Mouse (Mus musculus) myocyte (in vitro differentiated cells): Measurements from ENCODE around the gene Prps2. TPM values are rescaled to one million over a fixed set of nuclear protein-coding genes. Genes with fewer than 3 reads are reported as not detected.

Source experiments
- H3K27me3 ChIP-seq: one replicate; pipeline ENCODE4 v1.6.1; 2011; ENCODE audit not compliant: control insufficient read depth, insufficient read depth, insufficient read length
- H3K36me3 ChIP-seq: one replicate; pipeline ENCODE4 v1.6.1; 2011; ENCODE audit not compliant: control insufficient read depth, insufficient read depth
- H3K4me2 ChIP-seq: one replicate; pipeline ENCODE4 v1.6.1; 2011; ENCODE audit warnings: low read depth, control low read depth
- H3K4me3 ChIP-seq: one replicate; pipeline ENCODE4 v1.5.1; 2011; ENCODE audit warnings: mild to moderate bottlenecking, control low read depth, moderate library complexity
- H3K79me2 ChIP-seq: one replicate; pipeline ENCODE4 v1.6.1; 2011; ENCODE audit not compliant: control insufficient read depth, insufficient read depth
- H3ac ChIP-seq: one replicate; pipeline ENCODE4 v1.6.1; 2011; ENCODE audit not compliant: control insufficient read depth, insufficient read length
- CEBPB ChIP-seq: IDR thresholded peaks from 2 replicates; pipeline ENCODE4 v1.6.1; 2011; ENCODE audit warnings: mild to moderate bottlenecking, moderate library complexity; ENCODE audit not compliant: poor library complexity, insufficient read depth, severe bottlenecking
- E2F4 ChIP-seq: IDR thresholded peaks from one replicate; pipeline ENCODE4 v1.6.1; 2011; ENCODE audit warnings: mild to moderate bottlenecking, control low read depth, moderate library complexity; ENCODE audit not compliant: insufficient read depth
- MAX ChIP-seq: IDR thresholded peaks from one replicate; pipeline ENCODE4 v1.6.1; 2011; ENCODE audit warnings: low read depth, mild to moderate bottlenecking, control low read depth
- MYOD1 ChIP-seq, 3 experiments: IDR thresholded peaks; one replicate each; pipeline ENCODE4 v1.6.1; 2011; ENCODE audit warnings: control low read depth in 2 of 3, low read depth in 2 of 3, mild to moderate bottlenecking in 2 of 3, moderate library complexity in 1 of 3; ENCODE audit not compliant: insufficient read length in 2 of 3, control insufficient read depth in 1 of 3
- MYOG ChIP-seq, 3 experiments: IDR thresholded peaks; one replicate each; pipeline ENCODE4 v1.6.1; 2011; ENCODE audit warnings: control low read depth in 2 of 3, low read depth in 2 of 3, mild to moderate bottlenecking in 2 of 3; ENCODE audit not compliant: insufficient read length in 2 of 3, control insufficient read depth in 1 of 3, insufficient read depth in 1 of 3
- POLR2A ChIP-seq: IDR thresholded peaks from one replicate; pipeline ENCODE4 v1.6.1; 2011; ENCODE audit warnings: low read depth, mild to moderate bottlenecking, control low read depth, moderate library complexity; ENCODE audit not compliant: insufficient read length
- POLR2AphosphoS2 ChIP-seq: IDR thresholded peaks from one replicate; pipeline ENCODE4 v1.6.1; 2011; ENCODE audit warnings: low read depth, control low read depth; ENCODE audit not compliant: insufficient read length
- REST ChIP-seq: IDR thresholded peaks from one replicate; pipeline ENCODE4 v1.6.1; 2011; ENCODE audit warnings: mild to moderate bottlenecking, control low read depth, moderate library complexity; ENCODE audit not compliant: insufficient read depth, insufficient read length
- SRF ChIP-seq: IDR thresholded peaks from one replicate; pipeline ENCODE4 v1.6.1; 2011; ENCODE audit warnings: low read depth; ENCODE audit not compliant: control insufficient read depth, insufficient read length
- TCF12 ChIP-seq: IDR thresholded peaks from one replicate; pipeline ENCODE4 v1.6.1; 2011; ENCODE audit warnings: mild to moderate bottlenecking, control low read depth; ENCODE audit not compliant: poor library complexity, insufficient read depth, severe bottlenecking
- TCF3 ChIP-seq: IDR thresholded peaks from one replicate; pipeline ENCODE4 v1.6.1; 2011; ENCODE audit warnings: low read depth, control low read depth; ENCODE audit not compliant: insufficient read length
- USF1 ChIP-seq: IDR thresholded peaks from one replicate; pipeline ENCODE4 v1.6.1; 2011; ENCODE audit warnings: low read depth, mild to moderate bottlenecking, control low read depth, moderate library complexity
- polyA plus RNA-seq: library from polyadenylated mRNA; unstranded; fragments of >200 nt; fragmentation: generic; extraction: Trizol; gene quantifications from one replicate; pipeline ENCODE4 v1.2.1, GENCODE M21; 2012; ENCODE audit warnings: missing spikeins

Prps2 gene
- 2.7 TPM for polyA plus RNA-seq

DNA sequence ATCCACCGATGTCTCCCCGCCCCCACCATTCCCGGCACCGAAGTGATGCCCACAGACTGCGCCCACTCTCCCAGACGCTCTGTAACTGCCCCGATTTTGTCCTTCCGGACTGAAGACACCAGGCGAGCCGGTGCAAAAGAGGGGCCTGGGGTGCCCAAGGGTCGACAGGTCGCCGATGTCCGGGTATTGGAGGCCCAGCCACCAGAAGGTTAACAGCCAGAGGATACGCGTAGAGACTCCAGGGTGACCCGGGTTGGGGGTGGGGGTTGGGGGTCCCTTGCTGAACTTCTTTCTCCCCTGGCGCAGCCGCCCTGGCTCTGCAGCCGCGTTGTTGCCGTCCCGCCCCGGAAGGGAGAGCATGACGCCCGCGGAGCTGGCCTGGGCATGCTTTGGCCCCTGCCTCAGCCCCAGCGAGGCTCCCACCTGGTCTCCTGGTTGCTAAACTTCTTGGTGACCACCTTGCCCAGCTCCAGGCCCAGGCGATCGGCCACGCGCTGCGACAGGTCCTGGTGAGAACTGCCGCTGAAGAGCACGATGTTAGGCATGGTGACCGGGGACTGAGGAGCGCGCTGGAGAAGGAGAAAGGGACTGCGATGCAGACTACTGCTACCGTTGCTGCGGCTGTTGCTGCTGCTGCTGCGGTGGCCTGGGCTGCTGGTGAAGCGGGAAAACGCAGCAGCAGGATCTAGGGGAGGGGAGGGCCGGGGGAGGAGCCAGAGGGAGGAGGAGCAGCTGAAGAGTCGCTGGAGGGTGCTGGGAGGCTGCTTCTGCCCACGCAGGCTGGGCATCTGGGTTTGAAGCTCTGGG lies at the start of gene Prps2:
Gene Prps2 (minus strand): TSS at position 703 of the 807 bp plus-strand sequence.
- Histone ChIP-seq H3K27me3 (no peaks in the 10 kb centered on the region), H3K36me3 (no peaks in the 10 kb centered on the region), H3ac (peak within 1 kb of the TSS; percentile 27), H3K79me2 (no peaks in the 10 kb centered on the region), H3K4me2 (peak within 1 kb of the TSS; percentile 76), H3K4me3 (peak within 1 kb of the TSS; percentile 35)
- TF ChIP-seq POLR2A (peak; percentile 68), TCF3 (no peak), MAX (no peak), TCF12 (no peak), MYOD1 (IDR thresholded peaks at IDR 0.05; ENCODE audit: control insufficient read depth in 1 of 3, insufficient read length in 2 of 3, low read depth in 2 of 3) (no peak), REST (no peak), CEBPB (no peak), E2F4 (no peak), SRF (no peak)

DNA sequence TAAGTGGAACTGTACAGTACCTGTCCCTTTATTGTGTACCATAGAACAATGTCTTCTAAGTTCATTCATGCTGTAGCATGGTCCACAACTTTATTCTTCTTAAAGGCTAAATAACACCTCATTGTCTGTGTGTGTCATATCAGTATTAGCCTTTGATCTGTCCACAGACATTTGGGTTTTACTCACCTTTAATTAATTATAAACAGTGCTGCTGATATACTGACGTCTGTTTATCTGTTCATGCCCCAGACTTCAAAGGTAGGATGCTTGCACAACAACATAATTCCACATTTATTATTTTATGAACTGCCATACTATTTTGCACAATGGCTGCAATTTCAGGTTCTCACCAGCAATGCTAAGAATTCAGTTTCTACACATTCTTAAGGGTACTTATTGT lies 35.1 kb upstream of the Prps2 start:
- TF ChIP-seq MYOD1 (IDR thresholded peaks at IDR 0.05; ENCODE audit: control insufficient read depth in 1 of 3, insufficient read length in 2 of 3, low read depth in 2 of 3) (no peak), TCF12 (no peak), MYOG (IDR thresholded peaks at IDR 0.05; ENCODE audit: control insufficient read depth in 1 of 3, insufficient read depth in 1 of 3, insufficient read length in 2 of 3, low read depth in 2 of 3) (no peak), TCF3 (no peak), POLR2AphosphoS2 (no peak), REST (no peak), E2F4 (no peak), USF1 (no peak), POLR2A (no peak), SRF (no peak)
- H3K4me3 ChIP-seq = no peak overlapping the region
- no peak overlapping the region for H3ac ChIP-seq
- no peak overlapping the region for H3K4me2 ChIP-seq
- H3K79me2 ChIP-seq = no peaks in the 10 kb centered on the region
- H3K27me3 ChIP-seq = no peaks in the 10 kb centered on the region
- H3K36me3 ChIP-seq = no peaks in the 10 kb centered on the region

DNA sequence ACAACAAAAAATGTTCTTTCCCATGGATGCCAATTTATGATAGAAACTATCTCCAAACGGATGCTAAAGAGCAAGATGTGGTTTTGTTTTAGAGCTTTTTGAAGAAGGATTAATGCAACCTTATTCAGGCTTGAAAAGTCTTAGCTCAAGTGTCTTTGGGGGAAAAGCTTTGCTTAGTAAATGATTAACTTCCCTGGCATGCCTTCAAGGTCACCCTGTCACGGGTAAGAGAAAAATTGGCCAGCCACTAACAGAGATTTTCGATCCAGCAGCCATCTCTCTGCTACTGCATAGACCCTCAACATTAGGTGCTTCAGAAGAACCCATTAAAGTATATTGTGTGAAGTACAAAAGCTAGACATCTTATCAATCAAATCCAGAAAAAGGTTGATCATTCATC lies 12.4 kb upstream of the Prps2 start:
- Histone ChIP-seq H3K4me2 (no peak overlapping the region), H3ac (no peak overlapping the region), H3K36me3 (no peaks in the 10 kb centered on the region), H3K27me3 (no peaks in the 10 kb centered on the region), H3K4me3 (no peak overlapping the region), H3K79me2 (no peaks in the 10 kb centered on the region)
- TF ChIP-seq REST (no peak), TCF3 (no peak), USF1 (no peak), TCF12 (no peak), POLR2A (no peak), SRF (no peak), MYOD1 (IDR thresholded peaks at IDR 0.05; ENCODE audit: control insufficient read depth in 1 of 3, insufficient read length in 2 of 3, low read depth in 2 of 3) (no peak), POLR2AphosphoS2 (no peak), MYOG (IDR thresholded peaks at IDR 0.05; ENCODE audit: control insufficient read depth in 1 of 3, insufficient read depth in 1 of 3, insufficient read length in 2 of 3, low read depth in 2 of 3) (no peak)

DNA sequence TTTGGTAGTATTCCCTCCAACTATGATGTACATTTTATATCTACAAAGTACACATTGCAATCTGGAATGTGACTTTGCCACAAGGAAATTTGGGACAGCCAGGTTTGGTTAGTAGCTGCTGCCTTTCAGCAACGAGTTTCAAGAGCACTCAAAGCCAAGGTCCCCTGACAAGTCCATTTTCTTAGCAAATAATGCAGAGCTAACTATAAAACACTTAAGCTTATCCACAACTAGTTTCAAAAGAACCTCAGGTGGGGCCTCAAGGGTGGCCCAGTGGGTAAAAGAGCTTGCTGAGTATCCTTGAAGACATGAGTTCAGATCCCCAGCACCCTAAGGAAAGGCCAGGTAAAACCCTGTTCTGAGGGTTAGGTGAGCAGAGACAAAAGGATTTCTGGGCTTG lies 4.1 kb upstream of the Prps2 start:
- H3ac ChIP-seq = no peak overlapping the region
- no peak overlapping the region for H3K4me3 ChIP-seq
- no peaks in the 10 kb centered on the region for H3K79me2 ChIP-seq
- TF ChIP-seq SRF = no peak
- no peak for TF ChIP-seq MYOG (IDR thresholded peaks at IDR 0.05; ENCODE audit: control insufficient read depth in 1 of 3, insufficient read depth in 1 of 3, insufficient read length in 2 of 3, low read depth in 2 of 3)
- no peak for TF ChIP-seq POLR2AphosphoS2
- no peak for TF ChIP-seq MYOD1 (IDR thresholded peaks at IDR 0.05; ENCODE audit: control insufficient read depth in 1 of 3, insufficient read length in 2 of 3, low read depth in 2 of 3)
- TF ChIP-seq TCF3 = no peak
- TF ChIP-seq TCF12 = no peak
- TF ChIP-seq CEBPB = no peak
- TF ChIP-seq POLR2A = no peak
- TF ChIP-seq REST = no peak
- no peaks in the 10 kb centered on the region for H3K27me3 ChIP-seq
- H3K4me2 ChIP-seq = no peak overlapping the region
- H3K36me3 ChIP-seq = no peaks in the 10 kb centered on the region

DNA sequence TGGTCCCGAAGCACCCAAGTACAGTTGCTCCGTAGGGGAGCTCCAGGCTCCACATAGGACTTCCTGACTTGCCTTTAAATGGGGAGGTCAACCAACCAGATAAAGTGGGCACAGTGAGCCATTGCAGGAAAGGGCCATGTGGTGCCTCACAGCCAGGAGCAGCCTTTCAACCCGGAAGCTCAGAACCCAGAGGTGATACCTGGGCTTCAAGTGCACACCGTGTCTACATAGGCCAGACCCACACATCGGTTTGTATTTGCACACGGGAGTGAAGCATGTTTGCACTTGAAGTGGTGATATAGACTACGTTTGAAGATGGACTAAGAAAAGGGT lies 271 bp upstream of the Prps2 start:
- no peaks in the 10 kb centered on the region for H3K27me3 ChIP-seq

More for the DNA sequence above, 271 bp upstream of the Prps2 start:
- no peak overlapping the region for H3ac ChIP-seq
- H3K4me2 ChIP-seq = peak overlapping the region; percentile 76
- H3K36me3 ChIP-seq = no peaks in the 10 kb centered on the region
- TF ChIP-seq REST (no peak), TCF12 (no peak), CEBPB (no peak), MYOD1 (IDR thresholded peaks at IDR 0.05; ENCODE audit: control insufficient read depth in 1 of 3, insufficient read length in 2 of 3, low read depth in 2 of 3) (no peak), SRF (no peak), POLR2A (no peak), MAX (no peak), POLR2AphosphoS2 (no peak), MYOG (IDR thresholded peaks at IDR 0.05; ENCODE audit: control insufficient read depth in 1 of 3, insufficient read depth in 1 of 3, insufficient read length in 2 of 3, low read depth in 2 of 3) (no peak)
- H3K79me2 ChIP-seq = no peaks in the 10 kb centered on the region
- H3K4me3 ChIP-seq = peak overlapping the region; percentile 35
